25 mouse cellular contexts compared by ENCODE assay signal in the genomic region with DNA sequence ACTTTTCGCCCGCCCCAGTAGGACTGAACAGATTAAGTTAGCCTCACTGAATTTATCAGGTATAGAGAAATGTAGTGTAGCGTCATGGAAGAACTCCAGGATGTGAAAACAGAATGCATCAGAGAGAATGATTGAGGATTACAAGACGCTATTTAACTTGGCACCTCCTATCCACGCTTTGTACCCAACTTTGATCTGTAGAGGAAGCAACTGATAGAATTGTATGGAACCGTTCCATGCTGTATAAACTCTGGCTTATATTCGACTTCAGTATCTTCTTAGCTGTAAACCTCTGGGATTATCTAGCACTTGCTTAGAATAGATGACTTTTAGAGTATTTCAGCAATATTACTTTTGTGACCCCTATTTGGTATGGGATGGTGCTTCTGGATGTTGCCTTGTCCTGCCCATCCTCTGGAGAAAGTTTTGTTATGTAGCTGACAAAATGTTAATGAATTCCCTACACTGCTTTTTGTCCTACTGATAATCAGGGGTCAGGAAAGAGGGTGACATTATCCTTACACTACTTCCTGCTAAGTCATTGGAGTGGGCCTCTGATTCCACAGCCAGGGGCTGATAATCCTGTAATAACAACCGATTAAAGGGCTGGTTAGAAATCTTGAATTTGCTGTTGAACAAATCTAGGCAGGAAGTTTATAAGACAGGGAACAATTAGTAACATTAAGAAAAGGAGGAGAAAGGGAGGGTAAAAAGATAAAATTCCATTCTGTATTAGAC.
"Had no signal": no experiment of that assay in that cellular context is flagged by ENCODE, and none has a peak within 500 bp of the region (broad histone marks: within the 10 kb centered on the region; RNA-seq: fewer than 3 reads in every experiment).

No protein-coding gene starts in this region.

- H3K36me3 ChIP-seq: heart, embryonic 15.5 days; hindbrain, embryonic 13.5 days; hindbrain, embryonic 15.5 days; kidney, embryonic 15.5 days; limb, embryonic 13.5 days; limb, embryonic 15.5 days; liver, embryonic 12.5 days had no signal

- H3K9ac ChIP-seq: forebrain, postnatal 0 days; heart, embryonic 15.5 days; hindbrain, embryonic 13.5 days; hindbrain, embryonic 15.5 days; kidney, embryonic 15.5 days; limb, embryonic 13.5 days; limb, embryonic 15.5 days; liver, embryonic 12.5 days; liver, embryonic 14.5 days had no signal

- DNase-seq: forebrain, postnatal 0 days; gastrocnemius, postnatal 14 days; gastrocnemius, postnatal 36 days; heart, adult 18-20 months; heart, postnatal 10 days; kidney, adult 11 months; kidney, adult 2 months; kidney, adult 9 months; kidney, postnatal 14 days; kidney, postnatal 36 days; layer of hippocampus, adult 9-11 months; layer of hippocampus, postnatal 36 days; left cerebral cortex, postnatal 4 days; lung, adult 18-20 months had no signal

- H3K4me2 ChIP-seq: heart, embryonic 15.5 days; hindbrain, embryonic 13.5 days; hindbrain, embryonic 15.5 days; kidney, embryonic 15.5 days; limb, embryonic 13.5 days; limb, embryonic 15.5 days; liver, embryonic 12.5 days had no signal

- H3K27me3 ChIP-seq: heart, embryonic 15.5 days; hindbrain, embryonic 13.5 days; hindbrain, embryonic 15.5 days; kidney, embryonic 15.5 days; limb, embryonic 13.5 days; limb, embryonic 15.5 days; liver, embryonic 12.5 days had no signal

- H3K9me3 ChIP-seq: heart, embryonic 15.5 days; hindbrain, embryonic 13.5 days; hindbrain, embryonic 15.5 days; kidney, embryonic 15.5 days; limb, embryonic 13.5 days; limb, embryonic 15.5 days; liver, embryonic 12.5 days had no signal

- H3K4me3 ChIP-seq: heart, embryonic 15.5 days; hindbrain, embryonic 13.5 days; hindbrain, embryonic 15.5 days; kidney, embryonic 15.5 days; limb, embryonic 13.5 days; limb, embryonic 15.5 days; liver, embryonic 12.5 days had no signal

- H3K4me1 ChIP-seq: heart, embryonic 15.5 days; hindbrain, embryonic 13.5 days; hindbrain, embryonic 15.5 days; limb, embryonic 13.5 days; liver, embryonic 12.5 days had no signal

- H3K27ac ChIP-seq: heart, embryonic 15.5 days; hindbrain, embryonic 13.5 days; hindbrain, embryonic 15.5 days; hindbrain, postnatal 0 days; kidney, embryonic 15.5 days; kidney, postnatal 0 days; limb, embryonic 13.5 days; limb, embryonic 15.5 days; liver, embryonic 12.5 days; liver, embryonic 14.5 days had no signal

- ATAC-seq: forebrain, postnatal 0 days; hindbrain, postnatal 0 days; intestine, embryonic 16.5 days; liver, embryonic 12.5 days had no signal
